Mouse (Mus musculus): ENCODE data around the gene 1190007I07Rik. TPM values are rescaled to one million over a fixed set of nuclear protein-coding genes. Genes with fewer than 3 reads are reported as not detected.
"Not testable (repeated sequence)": the region's sequence is repeated elsewhere in the genome, so short reads cannot be mapped to it uniquely, and the experiment has no call there.

1190007I07Rik gene
- polyA plus RNA-seq, 1 experiment from 2014 or later = 54.3 TPM

- H3K4me1 ChIP-seq (replicated peaks) = peaks cover 14% of the 10 kb centered on the region
- H3K9ac ChIP-seq (replicated peaks) = peak overlapping the region; percentile 76
- H3K27me3 ChIP-seq = no peaks in the 10 kb centered on the region
- no peaks in the 10 kb centered on the region for H3K9me3 ChIP-seq
- peak overlapping the region; percentile 92 for H3K27ac ChIP-seq
- peak; percentile 72 for ATAC-seq (ENCODE audit: insufficient number of reproducible peaks, insufficient read depth, low FRiP score, low TSS enrichment, low read depth)
- H3K4me2 ChIP-seq = peak overlapping the region; percentile 82
- peaks cover 30% of the 10 kb centered on the region for H3K36me3 ChIP-seq
- H3K4me3 ChIP-seq (replicated peaks) = peak overlapping the region; percentile 73
- 6% methylated on average over 11 of the region's 11 CpGs for WGBS
These were observed 6.1 kb upstream of the 1190007I07Rik start for GRCm38 (mm10) chr10:82629111-82629585.

- H3K36me3 ChIP-seq; H3K27me3 ChIP-seq; H3K4me1 ChIP-seq (replicated peaks); H3K9me3 ChIP-seq: not testable (repeated sequence)
- H3K9ac ChIP-seq (replicated peaks) = peak overlapping the region; percentile 72
- ATAC-seq (ENCODE audit: insufficient number of reproducible peaks, insufficient read depth, low FRiP score, low TSS enrichment, low read depth) = peak; percentile 43
- H3K4me2 ChIP-seq = peak overlapping the region; percentile 62
- peak overlapping the region; percentile 81 for H3K27ac ChIP-seq
- 0% methylated on average over 2 of the region's 2 CpGs for WGBS
- H3K4me3 ChIP-seq (replicated peaks) = peak overlapping the region; percentile 68
These were observed 515 bp upstream of the 1190007I07Rik start for GRCm38 (mm10) chr10:82623553-82623932.

- peak overlapping the region; percentile 68 for H3K4me3 ChIP-seq (replicated peaks)
- H3K27ac ChIP-seq = no peak overlapping the region
- WGBS = 33% methylated on average over 9 of the region's 9 CpGs
- peak overlapping the region; percentile 62 for H3K4me2 ChIP-seq
- H3K9me3 ChIP-seq = no peaks in the 10 kb centered on the region
- peaks cover 7% of the 10 kb centered on the region; the same call in 1 of the 2 replicates for H3K36me3 ChIP-seq
- H3K9ac ChIP-seq (replicated peaks) = peak overlapping the region; percentile 72
- no peaks in the 10 kb centered on the region for H3K27me3 ChIP-seq
- ATAC-seq (ENCODE audit: insufficient number of reproducible peaks, insufficient read depth, low FRiP score, low TSS enrichment, low read depth) = no peak
- H3K4me1 ChIP-seq (replicated peaks) = peaks cover 5% of the 10 kb centered on the region; the same call in 1 of the 2 replicates
These were observed 793 bp downstream of the 1190007I07Rik start for GRCm38 (mm10) chr10:82622235-82622634.

- H3K27ac ChIP-seq; H3K36me3 ChIP-seq; H3K4me3 ChIP-seq (replicated peaks); H3K9ac ChIP-seq (replicated peaks); H3K4me1 ChIP-seq (replicated peaks); H3K27me3 ChIP-seq; H3K9me3 ChIP-seq; H3K4me2 ChIP-seq; ATAC-seq (ENCODE audit: insufficient number of reproducible peaks, insufficient read depth, low FRiP score, low TSS enrichment, low read depth): not testable (repeated sequence)
- WGBS = 75% methylated on average over 4 of the region's 4 CpGs
These were observed 28.6 kb downstream of the 1190007I07Rik start for GRCm38 (mm10) chr10:82594421-82594820.

GRCm38 (mm10) chr10:82589673-82590072, 33.4 kb downstream of the 1190007I07Rik start:
- not testable (repeated sequence) for H3K4me3 ChIP-seq (replicated peaks); H3K27ac ChIP-seq; H3K4me1 ChIP-seq (replicated peaks); H3K4me2 ChIP-seq; H3K9me3 ChIP-seq; ATAC-seq (ENCODE audit: insufficient number of reproducible peaks, insufficient read depth, low FRiP score, low TSS enrichment, low read depth); H3K9ac ChIP-seq (replicated peaks); H3K36me3 ChIP-seq; H3K27me3 ChIP-seq
- 78% methylated on average over 9 of the region's 9 CpGs for WGBS

- WGBS = 93% methylated on average over 11 of the region's 11 CpGs
- not testable (repeated sequence) for H3K27me3 ChIP-seq; H3K4me2 ChIP-seq; H3K27ac ChIP-seq; ATAC-seq (ENCODE audit: insufficient number of reproducible peaks, insufficient read depth, low FRiP score, low TSS enrichment, low read depth); H3K4me3 ChIP-seq (replicated peaks); H3K36me3 ChIP-seq; H3K9ac ChIP-seq (replicated peaks); H3K4me1 ChIP-seq (replicated peaks)
- 0 out of 2 replicates have a peak, but pooled peaks cover 13% of the 10 kb centered on the region for H3K9me3 ChIP-seq
These were observed 51.9 kb downstream of the 1190007I07Rik start for GRCm38 (mm10) chr10:82571091-82571490.

Other genes with a start within 250 kb of the 1190007I07Rik start
- not detected in 2 replicates for gene Gm1553, start 130.6 kb downstream of the 1190007I07Rik start, polyA plus RNA-seq (2016; fragmentation: Nextera tagmentation; extraction: Ambion mirVana)
- gene Tdg, start 6.6 kb upstream of the 1190007I07Rik start, polyA plus RNA-seq (2016; fragmentation: Nextera tagmentation; extraction: Ambion mirVana) = 207 and 209 TPM in 2 replicates
- gene Glt8d2, start 67.4 kb upstream of the 1190007I07Rik start, polyA plus RNA-seq (2016; fragmentation: Nextera tagmentation; extraction: Ambion mirVana) = 9.6 and 11.4 TPM in 2 replicates
- gene Hcfc2, start 72.9 kb upstream of the 1190007I07Rik start, polyA plus RNA-seq (2016; fragmentation: Nextera tagmentation; extraction: Ambion mirVana) = 47.9 and 48.6 TPM in 2 replicates
- 61.4 and 66.8 TPM in 2 replicates for gene Nfyb, start 140.9 kb upstream of the 1190007I07Rik start, polyA plus RNA-seq (2016; fragmentation: Nextera tagmentation; extraction: Ambion mirVana)
- 149 TPM in 2 replicates for gene Txnrd1, start 210.7 kb upstream of the 1190007I07Rik start, polyA plus RNA-seq (2016; fragmentation: Nextera tagmentation; extraction: Ambion mirVana)
- gene Eid3, start 243.4 kb upstream of the 1190007I07Rik start, polyA plus RNA-seq (2016; fragmentation: Nextera tagmentation; extraction: Ambion mirVana) = 0.59 and 0.68 TPM in 2 replicates